Mouse (Mus musculus) thymus, postnatal 25 days (tissue): ENCODE results near the gene Fabp3.

Source experiments
- DNase-seq: peaks from one replicate; pipeline ENCODE4 v3.0.0; 2022

Fabp3 gene

DNA sequence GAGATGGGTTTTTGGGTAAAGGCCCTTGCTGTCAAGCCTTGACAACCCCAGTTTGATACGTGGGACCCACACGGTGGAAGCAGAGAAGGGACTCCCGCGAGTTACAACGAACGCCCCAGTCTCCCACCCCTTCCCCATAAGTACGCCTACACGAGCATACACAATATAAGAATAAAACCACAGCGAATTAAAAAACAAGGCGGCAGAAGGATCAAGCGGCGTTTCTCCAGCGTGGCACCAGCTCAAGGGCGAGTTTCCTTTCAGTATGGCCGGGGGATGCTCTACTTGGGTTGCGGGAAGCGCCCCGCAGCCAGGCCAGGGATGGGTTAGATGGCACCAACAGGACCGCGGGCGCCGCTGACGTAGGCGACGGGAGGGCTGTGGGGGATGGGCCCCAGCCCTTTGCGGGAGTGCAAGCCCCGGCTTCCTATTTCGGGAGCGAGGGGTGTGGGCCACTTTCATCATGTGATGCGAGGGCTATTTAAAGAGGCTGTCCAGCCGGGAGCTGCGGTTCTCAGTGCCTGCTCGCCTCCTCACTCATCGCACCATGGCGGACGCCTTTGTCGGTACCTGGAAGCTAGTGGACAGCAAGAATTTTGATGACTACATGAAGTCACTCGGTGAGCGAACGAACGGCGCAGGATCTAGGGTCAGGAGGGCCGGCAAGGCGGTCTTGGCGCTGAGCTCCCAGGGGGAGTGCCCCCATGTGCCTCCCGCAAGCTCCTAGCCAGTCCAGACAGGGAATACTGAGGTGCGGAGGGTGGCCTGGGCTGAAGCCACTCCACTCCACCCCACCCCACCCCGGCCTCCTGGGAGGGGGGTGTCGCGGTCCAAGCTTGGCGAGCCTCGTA, at the start of gene Fabp3, which contains the start of gene Gm10570:
Gene Fabp3, plus strand, starts transcription at position 365 of the 851 bp plus-strand sequence.
Gene Gm10570, minus strand, starts transcription at position 444 of the 851 bp plus-strand sequence.
- no peak for DNase-seq

DNA sequence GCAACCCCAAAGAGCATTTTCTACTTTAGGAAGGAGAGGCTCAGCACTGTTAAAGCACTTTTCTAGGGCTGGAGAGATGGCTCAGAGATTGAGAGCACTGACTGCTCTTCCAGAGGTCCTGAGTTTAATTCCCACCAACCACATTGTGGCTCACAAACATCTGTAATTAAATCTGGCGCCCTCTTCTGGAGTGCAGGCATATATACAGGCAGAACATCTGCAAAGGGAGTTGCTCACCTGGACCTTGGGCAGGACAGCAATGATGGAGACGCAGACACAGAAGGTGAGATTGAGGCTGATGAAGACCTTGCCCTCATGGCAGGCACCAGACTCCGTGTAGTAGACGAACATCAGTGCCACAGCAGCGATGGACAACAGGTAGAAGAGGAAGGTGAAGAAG, 48.0 kb upstream of the Fabp3 start:
- DNase-seq = no peak

DNA sequence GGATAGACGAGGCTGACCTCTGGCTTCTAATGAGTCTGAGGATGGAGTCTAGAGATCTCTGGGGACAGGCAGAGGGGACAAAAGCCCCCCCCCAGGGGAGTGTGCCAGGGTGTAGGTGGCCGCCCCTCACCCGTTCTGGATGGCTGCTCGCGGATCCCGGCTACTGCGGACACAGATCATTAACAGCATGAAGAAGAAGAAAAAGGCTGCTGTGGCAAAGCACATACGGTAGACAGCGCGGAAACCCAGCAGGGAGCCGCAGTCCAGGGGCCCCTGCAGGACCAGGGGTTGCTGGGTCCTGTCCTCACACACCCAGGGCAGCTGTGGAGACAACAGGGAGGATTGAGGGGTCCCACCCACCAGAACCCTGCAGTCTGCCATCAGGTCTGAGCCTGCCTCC, 44.3 kb upstream of the Fabp3 start:
- no peak for DNase-seq

DNA sequence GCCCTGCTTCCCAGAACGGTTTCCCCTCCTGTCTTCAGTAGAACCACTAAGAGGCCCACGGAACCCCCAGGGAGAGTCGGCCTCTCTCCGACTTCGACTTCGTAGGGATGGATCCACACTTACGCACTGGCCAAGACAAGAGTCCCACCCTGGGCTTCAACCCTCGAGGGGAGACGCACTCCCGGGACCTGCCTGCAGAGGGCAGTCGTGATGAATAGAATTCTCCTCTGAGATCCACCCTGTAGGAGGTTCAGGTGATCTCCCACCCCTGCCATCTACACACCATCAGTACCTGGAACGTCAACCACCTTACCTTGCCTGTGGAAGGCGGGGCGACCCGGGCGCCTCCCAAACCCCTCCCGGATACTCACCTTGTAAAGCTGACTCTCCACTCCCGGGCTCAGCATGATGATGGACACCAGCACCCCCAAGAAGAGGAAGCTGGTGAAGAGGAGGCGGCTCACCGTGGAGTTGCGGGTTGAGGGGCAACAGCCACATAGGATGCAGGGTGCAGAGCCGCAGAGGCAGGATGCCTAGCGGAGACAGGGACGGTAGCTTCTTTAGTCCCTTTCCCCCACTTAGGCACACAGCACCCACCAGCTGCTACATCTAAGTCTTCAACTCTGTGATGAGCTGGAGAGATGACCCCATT, 43.6 kb upstream of the Fabp3 start:
- peak; percentile 54 for DNase-seq

DNA sequence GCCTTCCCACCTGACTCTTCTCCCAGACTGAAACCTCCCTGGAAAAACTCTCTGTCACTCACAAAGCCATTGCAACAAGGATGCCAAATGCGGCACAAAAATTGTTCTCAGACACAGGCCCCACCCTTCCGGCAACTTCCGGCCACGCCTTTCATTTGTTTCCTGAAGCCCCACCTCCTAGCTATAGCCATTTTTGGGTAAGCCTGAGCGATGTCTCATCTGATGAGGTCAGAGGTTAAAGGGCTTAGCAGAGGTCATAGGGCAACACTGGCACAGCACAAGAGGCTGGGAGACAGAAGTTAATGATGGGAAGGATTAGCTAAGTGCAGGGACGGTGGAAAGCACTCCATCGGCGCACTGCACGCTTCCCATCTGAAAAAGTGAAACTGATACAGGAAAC, 41.8 kb upstream of the Fabp3 start:
- DNase-seq = no peak

DNA sequence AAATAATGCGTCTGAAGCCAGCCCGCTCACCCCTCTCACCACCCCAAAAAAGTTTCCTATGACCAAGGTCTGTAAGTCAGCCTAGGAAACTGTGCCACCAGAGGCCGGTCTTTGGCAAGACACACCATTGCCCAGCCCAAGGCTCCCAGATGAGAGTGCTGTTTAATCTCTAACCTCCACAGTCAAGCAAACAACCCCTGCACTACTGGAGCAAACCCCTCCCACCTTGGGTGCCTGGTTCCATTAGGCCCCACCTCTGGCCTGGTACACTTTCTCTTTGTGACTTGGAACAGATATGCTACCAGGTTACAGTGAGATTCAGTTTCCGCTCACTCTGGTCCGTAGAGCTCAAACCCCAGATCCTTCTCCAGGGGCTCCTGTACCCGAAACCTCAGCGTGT, 41.3 kb upstream of the Fabp3 start:
- DNase-seq = no peak

DNA sequence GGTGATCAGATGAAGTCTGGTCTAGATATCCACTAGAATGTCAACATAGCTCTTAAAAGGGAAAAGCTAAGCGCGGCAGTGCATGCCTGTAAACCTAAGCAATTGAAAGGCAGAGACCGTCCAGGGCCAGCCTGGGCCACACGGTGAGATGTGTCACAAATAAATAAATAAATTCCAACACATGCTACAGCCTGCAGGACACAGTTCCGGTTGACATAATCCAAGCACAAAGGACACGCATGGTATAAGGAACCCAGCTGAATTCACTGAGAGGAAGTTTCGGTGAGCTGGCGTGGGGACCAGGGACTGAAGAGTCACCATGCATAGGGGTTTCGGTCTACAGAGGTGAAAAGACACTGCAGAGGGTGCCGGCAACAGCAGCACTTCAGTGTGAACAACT, 39.7 kb upstream of the Fabp3 start:
- no peak for DNase-seq

DNA sequence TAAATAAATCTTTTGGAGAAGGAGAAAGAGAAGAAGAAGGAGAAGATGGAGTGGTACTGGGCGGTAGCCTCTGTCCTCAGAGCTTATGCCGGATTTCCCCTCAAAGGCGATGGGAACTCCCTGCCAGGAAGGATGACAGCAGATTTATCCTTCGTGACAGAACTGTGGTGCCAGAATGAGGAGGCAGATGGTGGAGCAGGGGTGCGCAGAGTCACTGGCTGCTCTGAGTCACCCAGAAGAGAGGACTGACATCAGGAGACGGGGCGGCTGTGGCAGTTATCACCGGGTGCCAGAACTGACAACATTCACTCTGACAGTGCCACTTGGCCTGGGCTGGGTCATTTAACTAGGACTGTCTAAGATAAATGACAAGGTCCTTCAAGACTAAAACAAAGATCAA, 38.3 kb upstream of the Fabp3 start:
- DNase-seq = no peak

DNA sequence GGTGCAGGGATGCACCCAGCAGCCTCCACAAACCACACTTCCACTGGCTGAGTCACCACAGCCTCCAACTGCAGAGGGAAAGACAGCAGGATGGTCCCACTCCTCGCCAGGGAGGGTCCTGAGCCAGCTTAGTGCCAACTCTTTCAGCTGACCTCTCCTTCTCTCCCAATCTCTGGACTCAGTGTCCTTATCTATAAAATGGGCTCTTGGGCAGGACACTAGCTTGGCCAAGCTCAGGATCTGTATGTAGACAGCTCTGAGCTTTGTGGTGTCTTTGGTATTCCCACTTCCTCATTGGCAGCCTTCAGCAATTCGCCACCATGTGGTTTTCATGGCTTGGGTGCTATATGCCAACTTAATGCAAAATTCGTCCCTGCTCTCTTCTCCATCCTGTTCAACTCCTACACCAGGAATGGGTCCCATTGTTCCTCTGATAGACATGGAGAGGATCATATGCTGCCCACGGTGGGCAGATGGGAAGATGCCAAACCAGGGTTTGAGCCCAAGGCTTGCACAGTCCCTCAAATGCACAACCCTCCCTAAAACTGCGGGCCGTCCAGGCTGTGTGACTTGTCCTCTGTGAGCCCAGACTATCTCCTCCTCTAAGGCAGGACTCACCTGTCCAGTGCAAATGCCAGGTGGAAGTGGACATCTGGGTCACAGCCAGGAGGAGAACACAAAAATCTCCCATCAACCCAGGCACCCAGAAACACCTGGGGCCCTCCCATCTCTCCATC, 37.6 kb upstream of the Fabp3 start:
- DNase-seq = no peak

DNA sequence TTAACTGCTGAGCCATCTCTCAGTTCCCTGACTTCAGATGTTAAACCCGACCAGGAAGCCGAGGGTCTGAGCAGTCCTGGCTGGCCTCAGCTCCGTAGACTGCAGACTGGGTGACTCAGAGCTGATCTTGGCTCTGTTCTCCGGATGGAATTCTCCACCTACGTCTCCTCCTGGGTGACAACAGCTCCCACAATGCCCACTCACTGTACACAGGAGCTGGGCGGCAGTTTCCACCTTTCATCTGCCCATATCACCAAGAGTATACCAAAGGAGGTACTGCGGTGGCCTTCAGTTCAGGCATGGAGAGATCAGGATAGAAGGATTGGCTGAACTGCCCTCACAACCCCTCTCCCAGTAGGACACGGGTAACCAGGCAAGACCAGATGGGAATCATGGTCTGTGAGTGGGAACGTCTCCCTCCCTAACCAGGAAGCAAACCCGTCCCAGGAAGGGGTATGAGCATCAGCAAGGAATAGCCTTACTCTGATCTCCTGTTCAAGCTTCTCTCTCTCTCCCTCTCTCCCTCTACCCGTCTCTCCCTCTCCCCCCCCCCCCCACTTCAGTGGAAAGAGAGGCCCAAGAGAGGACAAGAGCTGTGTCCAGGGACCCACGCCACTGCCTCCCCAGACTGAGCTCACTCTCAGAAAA, 34.6 kb upstream of the Fabp3 start:
- no peak for DNase-seq

DNA sequence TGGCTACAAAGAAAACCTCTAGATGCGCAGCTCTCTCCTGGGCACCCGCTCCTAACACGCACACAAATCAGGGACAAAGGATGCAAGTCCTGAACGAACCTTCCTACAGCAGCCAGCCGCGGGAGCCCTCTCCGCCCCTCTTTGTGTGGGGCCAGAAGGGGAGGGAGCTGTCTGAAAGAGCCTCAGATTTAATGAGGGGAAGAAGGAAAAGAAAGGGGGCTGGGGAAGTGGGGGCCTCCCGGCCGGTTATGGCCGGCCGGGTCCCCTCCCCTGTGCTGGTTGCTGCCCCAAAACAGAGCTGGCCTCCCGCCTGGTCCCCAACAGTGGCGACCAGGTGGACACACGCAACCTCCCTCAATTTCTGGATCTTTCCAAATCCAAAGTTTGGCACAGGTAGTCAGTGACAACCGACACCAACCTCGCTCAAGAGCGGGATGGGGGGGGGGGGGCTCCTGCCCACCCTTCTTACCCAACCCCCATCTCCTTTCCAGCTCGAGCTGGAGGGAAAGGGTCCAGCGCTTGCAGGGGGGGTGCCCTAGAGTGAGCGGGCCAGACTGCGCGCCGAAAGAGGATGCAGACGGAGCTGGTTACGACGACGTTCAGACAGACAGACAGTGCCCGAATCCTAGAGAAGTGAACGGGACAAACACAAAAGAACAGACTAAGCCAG, 33.9 kb upstream of the Fabp3 start:
- no peak for DNase-seq

DNA sequence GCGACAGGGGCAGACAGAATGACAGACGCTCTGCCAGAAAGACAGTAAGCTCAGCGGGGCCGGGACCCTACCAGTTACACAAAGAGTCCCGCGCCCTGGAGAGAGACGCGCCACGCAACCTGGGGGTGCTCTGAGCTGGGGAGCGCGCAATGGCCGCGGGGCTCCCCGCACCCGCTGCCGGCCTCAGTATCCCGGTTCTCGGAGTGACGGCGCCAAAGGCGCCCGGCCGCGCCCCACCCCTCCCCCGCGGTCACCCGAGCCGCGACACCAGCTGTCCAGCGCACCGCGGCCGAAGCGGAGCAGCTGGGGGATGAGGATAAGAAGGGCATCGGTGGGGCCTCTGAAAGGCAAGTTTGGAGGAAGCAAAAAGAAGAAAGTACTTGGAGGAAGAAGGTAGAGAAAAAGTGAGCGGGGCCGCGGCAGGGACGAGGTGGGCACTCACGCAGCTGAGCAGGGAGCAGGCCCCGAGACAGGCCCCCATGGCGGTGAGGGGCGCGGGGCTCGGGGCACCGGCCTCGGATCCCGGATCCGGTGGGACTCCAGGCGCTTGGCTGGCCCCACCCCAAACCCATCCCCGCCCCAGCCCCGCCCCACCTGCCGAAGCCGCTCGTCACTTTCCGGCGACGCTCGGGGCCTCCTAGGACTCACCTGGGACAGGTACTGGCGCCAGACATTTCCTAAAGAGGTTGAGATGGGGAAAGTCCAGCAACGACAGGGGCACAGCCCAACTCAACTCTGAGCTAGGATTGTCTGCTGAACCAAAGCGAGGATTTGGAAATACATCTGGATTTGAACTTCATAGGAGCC, 33.2 kb upstream of the Fabp3 start:
- DNase-seq = no peak

DNA sequence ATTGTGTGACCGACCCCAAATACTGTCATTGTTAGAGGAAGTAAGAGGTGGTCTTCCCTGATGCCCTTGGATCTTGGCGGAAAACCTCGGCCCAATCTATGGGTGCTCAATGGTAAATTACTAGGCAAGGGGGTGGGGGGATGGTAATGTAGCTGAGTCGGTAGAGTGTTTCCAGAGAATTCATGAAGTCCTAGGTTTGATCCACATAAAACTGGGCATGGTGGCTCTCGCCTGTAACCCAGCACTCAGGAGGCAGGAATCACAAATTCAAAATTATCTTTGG, 32.6 kb upstream of the Fabp3 start:
- no peak for DNase-seq

DNA sequence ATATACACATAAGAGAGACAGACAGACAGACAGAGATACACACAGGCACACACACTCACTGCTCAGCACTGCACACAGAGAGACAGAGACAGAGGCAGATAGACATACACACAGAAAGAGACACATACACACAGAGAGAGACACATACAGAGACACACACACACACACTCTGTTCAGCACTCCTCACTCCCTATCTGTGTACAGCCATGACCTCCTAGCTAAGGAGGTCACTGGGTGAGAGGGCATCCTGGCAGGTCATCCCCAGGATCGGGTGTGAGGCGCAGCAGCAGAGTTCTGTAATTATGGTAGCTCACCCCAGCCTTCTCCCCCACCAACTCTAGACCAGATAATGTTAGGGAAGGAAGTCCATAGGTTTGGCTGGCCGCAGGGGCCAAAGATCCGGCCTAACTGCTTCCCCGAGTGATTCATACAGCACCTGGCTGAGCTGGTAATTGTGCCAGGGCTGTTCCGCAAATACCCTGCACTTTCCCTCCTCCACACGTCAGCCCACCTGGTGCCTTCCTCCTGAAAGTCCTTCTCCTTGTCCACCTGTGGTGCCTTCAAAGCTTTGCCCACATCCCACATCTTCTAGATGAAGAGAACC, 31.7 kb upstream of the Fabp3 start:
- DNase-seq = no peak

DNA sequence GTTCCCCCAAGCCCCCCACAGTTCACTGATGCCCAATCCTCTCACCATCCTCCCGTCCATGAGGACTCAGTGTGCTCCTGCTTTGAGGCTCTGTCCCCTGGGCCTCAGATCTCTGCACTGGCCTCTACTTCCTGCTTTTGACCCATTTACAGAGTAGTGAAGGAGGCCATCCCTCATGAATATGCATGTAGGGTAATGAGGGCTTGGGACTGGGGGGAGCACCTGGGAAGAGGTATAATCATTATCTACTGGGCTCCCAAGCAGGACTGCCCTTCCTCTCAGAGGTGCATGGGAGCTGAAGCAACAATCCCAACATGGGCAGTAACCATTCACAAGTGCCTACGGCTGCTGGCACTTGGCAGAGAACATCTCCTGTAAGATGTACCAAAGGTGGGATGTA, 29.3 kb upstream of the Fabp3 start, which contains the start of gene Serinc2:
Gene Serinc2, minus strand, starts transcription at position 101 of the 400 bp plus-strand sequence.
- no peak for DNase-seq

DNA sequence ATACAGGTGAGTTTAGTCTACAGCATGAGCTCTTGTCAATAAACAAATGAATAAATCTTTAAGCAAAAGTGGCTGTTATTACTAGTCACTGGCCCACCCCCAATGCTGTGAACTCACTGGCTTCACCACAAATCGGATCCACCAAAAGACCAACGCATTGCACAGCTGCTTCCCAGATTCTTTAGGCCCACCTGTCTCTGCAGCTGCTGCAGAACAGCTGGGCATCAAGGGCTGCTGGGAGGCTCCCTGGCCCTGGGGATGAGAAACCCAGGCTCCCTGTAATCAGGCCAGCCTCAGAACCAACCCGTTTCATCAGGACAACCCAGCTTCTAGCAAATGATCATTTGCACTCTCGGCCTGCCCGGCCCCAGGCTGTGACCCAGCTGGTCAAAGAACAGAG, 25.5 kb upstream of the Fabp3 start:
- no peak for DNase-seq

DNA sequence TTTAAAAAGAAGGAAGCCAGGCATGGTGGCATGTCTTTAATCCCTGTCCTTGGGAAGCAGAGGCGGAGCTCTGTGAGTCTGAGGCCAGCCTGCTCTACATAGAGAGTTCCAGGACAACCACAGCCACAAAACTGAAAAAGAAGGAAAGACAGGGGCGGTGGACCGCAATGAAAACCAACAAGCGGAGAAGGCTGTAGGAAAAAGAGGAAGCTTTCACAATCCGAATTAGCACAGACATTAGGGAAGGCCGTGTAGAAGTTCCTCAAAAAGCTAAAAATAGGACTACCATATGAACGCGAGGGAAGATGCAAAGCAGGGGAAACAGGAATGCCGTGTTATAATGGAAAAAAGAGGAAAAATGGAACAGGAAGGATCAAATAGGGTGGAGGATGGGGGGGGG, 24.6 kb upstream of the Fabp3 start:
- no peak for DNase-seq

DNA sequence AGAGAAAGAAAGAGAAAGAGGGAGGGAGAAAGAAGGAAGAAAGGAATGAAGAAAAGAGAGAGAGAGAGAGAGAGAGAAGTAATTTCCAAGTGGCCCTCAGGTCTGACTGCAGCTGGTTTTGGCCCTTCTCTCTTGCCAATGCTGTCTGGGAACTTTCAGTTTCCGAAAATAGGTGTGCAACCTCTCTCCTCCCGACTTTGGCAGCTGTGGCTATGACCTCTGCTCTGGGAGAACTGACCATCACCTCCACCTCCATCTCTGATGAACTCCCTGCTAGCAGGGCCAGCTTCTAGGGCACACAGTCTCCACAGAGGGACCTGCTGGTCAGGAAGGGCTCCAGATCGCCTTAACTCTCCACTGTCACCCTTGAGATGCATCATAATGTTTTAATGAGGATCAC, 21.9 kb upstream of the Fabp3 start:
- DNase-seq = no peak

DNA sequence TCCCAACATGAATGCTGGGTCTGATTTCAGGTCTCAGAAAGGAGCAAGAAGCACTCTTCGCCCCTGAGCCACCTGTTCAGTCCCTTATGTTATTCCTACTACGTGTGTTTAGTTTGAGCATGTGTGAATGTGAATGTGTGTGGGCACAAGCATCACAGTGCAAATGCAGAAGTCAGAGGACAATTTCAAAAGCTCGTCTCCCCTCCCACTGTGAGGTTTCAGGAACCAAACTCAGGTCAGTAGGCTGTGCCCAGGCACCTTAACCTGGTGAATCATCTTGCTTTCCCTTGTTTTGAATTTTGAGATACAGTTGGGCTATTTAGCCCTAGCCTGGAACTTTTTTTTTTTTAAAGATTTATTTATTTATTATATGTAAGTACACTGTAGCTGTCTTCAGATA, 18.6 kb upstream of the Fabp3 start:
- DNase-seq = no peak

DNA sequence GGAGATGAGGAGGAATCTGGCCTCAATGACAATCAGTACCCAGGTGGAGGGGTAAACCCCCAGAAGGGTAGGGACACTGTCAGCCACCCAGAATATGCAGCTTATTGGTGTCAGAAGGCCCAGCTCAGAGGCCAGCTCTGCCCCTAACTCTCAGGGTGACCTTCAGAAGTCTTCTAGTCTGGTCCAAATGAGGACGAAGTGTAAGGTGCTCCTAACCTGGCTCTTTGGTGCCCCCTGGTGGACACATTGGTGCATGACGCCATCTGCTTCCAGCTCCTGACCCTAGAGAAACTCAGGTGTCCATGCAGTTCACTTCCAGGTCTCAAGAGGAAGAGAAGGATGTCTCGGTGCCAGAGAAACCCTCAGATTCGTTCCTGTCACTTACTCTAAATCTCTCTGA, 16.1 kb upstream of the Fabp3 start:
- DNase-seq = peak; percentile 58

DNA sequence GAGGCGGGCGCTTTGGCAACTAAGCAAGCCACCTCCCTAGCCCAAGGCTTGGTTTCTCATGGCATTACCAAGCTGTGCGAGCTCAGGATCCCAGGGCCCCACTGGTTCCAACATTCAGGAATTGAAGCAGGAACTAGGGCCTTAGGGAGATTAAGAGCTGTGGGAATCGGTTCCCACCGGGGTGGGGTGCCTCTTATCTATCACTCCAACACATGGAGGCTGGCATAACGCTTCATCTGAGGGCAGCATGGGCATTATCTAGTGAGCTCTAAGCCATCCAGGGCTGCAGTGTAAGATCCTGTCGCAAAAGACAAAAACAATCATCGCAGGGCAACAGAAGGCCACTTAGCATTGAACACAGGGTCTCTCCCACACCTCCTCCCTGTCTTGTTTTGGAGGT, 13.9 kb upstream of the Fabp3 start:
- DNase-seq = no peak
